Mouse (Mus musculus) erythroblast, embryonic 14.5 days (primary cell): Measurements from ENCODE around the gene Slc39a1.

Experiments used
- GATA1 ChIP-seq: IDR thresholded peaks from 2 replicates; pipeline ENCODE4 v1.6.1; 2012; ENCODE audit warnings: low read length, inconsistent platforms, mixed read lengths
- TAL1 ChIP-seq: IDR thresholded peaks from 3 replicates; pipeline ENCODE4 v1.6.1; 2012; ENCODE audit warnings: low read length, inconsistent platforms, mixed read lengths

DNA sequence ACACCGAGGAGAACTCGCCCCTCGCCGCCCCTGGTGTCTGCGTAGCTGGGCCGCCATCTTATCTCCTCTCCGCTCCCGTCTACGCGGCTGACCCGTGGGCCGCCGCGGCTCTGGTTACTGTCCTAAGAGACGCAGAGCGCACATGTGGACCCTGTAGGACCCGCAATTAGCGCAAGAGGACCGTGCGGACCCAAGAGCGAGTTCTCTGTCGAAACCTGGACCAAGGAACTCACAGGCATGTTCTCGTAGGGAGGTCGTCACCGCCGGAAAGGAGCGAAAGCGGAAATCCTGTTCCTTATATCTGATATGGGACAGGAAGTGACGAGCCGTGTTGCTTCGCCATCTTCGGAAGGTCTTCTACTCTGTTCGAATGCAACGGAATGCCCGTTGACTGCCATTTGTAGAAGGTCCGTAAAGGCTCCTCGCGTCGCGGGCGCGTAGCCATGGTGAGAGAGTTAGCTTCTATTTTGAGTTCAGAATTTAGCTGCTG is 34.5 kb upstream of the Slc39a1 start, which contains the start of the genes Rps27 and Rab13:
- TF ChIP-seq GATA1 (peak; percentile 92), TAL1 (no peak)
